Mouse (Mus musculus): ENCODE results near the gene Armc8. TPM values are rescaled to one million over a fixed set of nuclear protein-coding genes. Genes with fewer than 3 reads are reported as not detected.

The Armc8 gene
- polyA plus RNA-seq, 3 experiments from 2014 or later, result 23.7 to 33.3 (median 28.2) TPM

- ATAC-seq, result no peak
These were observed 124.0 kb downstream of the Armc8 start for GRCm38 (mm10) chr9:99444590-99445178.

DNA sequence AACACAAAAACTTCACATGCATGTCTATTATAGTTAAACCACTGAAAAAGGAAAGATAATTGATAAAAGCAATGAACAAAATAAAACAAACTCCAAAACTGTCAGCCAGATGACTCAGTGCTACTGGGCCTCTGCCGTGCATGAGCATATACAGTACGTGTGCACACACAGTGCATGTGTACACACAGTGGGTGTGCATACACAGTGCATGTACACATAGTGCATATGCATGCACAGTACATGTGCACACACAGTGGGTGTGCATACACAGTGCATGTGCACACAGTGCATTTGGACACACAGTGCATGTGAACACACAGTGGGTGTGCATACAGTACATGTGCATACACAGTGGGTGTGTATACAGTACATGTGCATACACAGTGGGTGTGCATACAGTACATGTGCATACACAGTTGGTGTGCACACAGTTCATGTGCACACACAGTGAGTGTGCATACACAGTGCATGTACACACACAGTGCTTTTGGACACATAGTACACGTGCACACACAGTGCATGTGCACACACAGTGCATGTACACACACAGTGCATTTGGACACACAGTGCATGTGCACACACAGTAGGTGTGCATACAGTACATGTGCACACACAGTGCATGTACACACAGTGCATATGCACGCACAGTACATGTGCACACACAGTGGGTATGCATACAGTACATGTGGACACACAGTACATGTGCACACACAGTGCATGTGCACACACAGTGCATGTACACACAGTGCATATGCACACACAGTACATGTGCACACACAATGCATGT lies 126.9 kb downstream of the Armc8 start:
- no peak for ATAC-seq

DNA sequence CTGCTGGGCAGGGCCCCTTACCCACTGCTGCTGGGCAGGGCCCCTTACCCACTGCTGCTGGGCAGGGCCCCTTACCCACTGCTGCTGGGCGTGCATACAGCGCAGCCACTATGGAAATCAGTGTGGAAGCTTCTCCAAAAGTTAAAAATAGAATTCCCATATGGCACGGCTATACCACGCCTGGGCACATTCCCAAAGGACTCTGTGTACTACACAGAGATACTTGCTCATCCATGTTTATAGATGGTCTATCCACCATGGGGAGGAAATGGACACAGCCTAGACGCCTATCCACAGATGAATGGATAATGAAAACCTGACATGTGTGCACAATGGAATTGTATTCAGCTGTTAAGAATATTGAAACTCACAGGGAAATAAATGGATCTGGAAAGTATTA lies 127.8 kb downstream of the Armc8 start:
- no peak for ATAC-seq

GRCm38 (mm10) chr9:99439064-99439463 lies 129.6 kb downstream of the Armc8 start:
- no peak for ATAC-seq

GRCm38 (mm10) chr9:99437781-99438565 lies 130.7 kb downstream of the Armc8 start:
- ATAC-seq, result no peak

GRCm38 (mm10) chr9:99437031-99437764 lies 131.5 kb downstream of the Armc8 start, which contains the start of gene Mras:
Gene Mras (minus strand): TSS chr9:99437381.
- ATAC-seq, result no peak

GRCm38 (mm10) chr9:99436182-99437030 lies 132.3 kb downstream of the Armc8 start:
- no peak for ATAC-seq

DNA sequence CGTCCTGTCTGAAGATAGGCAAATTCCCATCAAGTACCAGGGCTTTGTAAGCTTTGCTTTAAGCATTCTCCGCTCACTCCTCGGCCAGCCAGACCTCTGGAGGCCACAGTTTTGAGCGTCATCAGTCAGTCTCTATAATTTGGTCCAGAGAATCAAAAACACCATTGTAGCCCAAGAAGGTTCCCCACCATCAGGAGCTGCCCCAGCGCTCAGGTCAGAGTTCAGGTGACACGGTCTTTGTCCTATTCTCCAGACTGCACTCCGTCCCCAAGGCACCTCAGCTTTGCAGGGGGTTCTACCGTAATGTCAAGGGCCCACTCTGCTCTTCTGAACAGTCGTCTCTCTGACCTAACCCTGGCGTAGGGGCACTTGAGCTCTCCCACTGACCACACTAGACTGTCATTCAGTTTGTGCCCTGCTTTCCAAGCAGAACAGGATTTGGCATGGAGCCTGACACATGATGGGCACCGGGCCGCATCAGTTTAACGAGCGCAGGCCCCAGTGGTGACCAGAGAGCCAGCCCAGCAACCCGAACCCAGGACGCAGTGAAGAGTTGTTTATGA lies 133.0 kb downstream of the Armc8 start:
- ATAC-seq, result no peak

GRCm38 (mm10) chr9:99434892-99435618 lies 133.6 kb downstream of the Armc8 start:
- no peak for ATAC-seq

GRCm38 (mm10) chr9:99432478-99432877 lies 136.2 kb downstream of the Armc8 start:
- ATAC-seq, result no peak

- no peak for ATAC-seq
These were observed 136.7 kb downstream of the Armc8 start for GRCm38 (mm10) chr9:99431963-99432362.

GRCm38 (mm10) chr9:99431346-99431745 lies 137.4 kb downstream of the Armc8 start:
- ATAC-seq, result no peak

- ATAC-seq, result no peak
These were observed 137.9 kb downstream of the Armc8 start for GRCm38 (mm10) chr9:99430806-99431205.

DNA sequence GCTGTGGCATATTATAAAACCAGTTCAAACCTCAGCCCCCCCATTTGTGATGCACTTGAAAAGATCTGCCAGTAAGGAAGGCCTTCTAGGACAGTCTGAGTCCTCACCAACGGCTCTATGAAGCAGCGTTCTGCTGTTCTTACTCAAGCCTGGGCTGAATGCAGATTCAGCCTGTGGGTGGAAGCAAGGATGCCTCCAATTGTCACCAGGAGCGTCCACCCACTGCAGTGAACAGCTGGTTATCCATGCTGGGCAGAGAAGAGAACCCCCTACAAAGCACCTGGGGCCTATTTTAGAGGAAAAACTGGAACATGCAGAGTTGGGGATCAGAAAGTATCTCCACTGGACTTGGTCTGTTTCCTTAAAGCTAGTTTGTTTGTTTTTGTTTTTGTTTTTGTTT lies 138.9 kb downstream of the Armc8 start:
- ATAC-seq, result no peak

DNA sequence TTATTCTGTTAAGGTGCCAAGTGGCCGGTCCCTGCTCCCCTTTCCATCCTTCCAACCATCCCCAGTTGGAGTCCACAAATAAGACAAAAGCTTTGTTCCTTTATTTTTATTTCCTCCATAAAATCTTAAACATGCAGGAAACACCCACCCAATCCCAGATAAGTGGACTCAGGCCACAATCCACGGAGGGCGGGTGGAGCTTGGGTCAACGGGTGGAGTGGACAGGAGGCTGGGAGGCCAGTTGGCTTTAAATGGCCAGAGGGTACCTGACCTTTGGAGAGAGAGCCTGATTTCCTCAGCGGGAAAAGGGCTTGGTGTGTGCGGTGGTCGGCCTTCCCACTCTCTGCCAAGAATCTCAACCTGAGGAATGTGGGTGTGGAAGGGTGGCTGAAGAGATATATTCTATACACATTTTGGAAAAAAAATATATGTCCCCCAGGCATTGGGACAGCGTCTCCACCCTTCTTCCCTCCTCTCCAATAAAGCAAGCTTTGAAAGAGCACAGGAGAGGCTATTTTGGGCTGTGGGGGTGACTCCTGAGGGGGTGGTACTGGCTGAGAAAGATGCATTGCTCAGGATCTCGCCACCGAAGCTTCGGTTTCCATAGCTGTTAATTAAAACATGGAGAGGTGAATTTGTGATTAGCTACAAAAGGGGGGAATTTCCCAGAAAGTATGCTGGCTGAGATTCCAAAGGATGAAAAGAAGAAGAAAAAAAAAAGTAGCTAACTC lies 139.9 kb downstream of the Armc8 start:
- no peak for ATAC-seq

Other genes with a start within 250 kb of the Armc8 start
- gene Esyt3, start 210.3 kb downstream of the Armc8 start, polyA plus RNA-seq (2017; shearing (Covaris generic)), result under 1 TPM in 2 of 3 experiments, not detected in 1; 0.43 to 0.48 TPM
- gene Mras, start 131.5 kb downstream of the Armc8 start, polyA plus RNA-seq (2017; shearing (Covaris generic)), result under 1 TPM in 1 of 3 experiments, not detected in 2; 0.32 TPM
- gene Nme9, start 117.4 kb downstream of the Armc8 start, polyA plus RNA-seq (2017; shearing (Covaris generic)), result not detected
- 10 to 100 TPM; 20.6 to 35.6 (median 24.4) TPM for gene Dbr1, start 6.9 kb upstream of the Armc8 start, polyA plus RNA-seq (2017; shearing (Covaris generic))
- gene A4gnt, start 43.6 kb upstream of the Armc8 start, polyA plus RNA-seq (2017; shearing (Covaris generic)), result not detected
- not detected for gene Dzip1l, start 60.6 kb upstream of the Armc8 start, polyA plus RNA-seq (2017; shearing (Covaris generic))
- gene Cldn18, start 148.4 kb upstream of the Armc8 start, polyA plus RNA-seq (2017; shearing (Covaris generic)), result not detected

All from inflammation-experienced regulatory T-cells, adult 6 months (primary cell).